ENCODE assay signal across 20 mouse cellular contexts in genomic region chr6:97346932-97347331, GRCm38 (mm10).
DNase-seq lines count a peak whose midpoint lies in the region; ATAC-seq and TF ChIP-seq lines count a peak whose summit lies in the region.
"Had no signal": no experiment of that assay in that cellular context is flagged by ENCODE, and none has a peak within 500 bp of the region (broad histone marks: within the 10 kb centered on the region; RNA-seq: fewer than 3 reads in every experiment).

No protein-coding gene starts in this region.

- no peaks in the 10 kb centered on the region for H3K9me3 ChIP-seq in heart, postnatal 0 days (replicated peaks; ENCODE audit: control insufficient read depth, low read length)
- H3K9me3 ChIP-seq in liver, embryonic 12.5 days (replicated peaks) = no peaks in the 10 kb centered on the region
- H3K9me3 ChIP-seq in intestine, postnatal 0 days (ENCODE audit: control insufficient read depth) = no peaks in the 10 kb centered on the region
- H3K9me3 ChIP-seq in stomach, postnatal 0 days (ENCODE audit: control insufficient read depth, low read length) = no peaks in the 10 kb centered on the region
- no peaks in the 10 kb centered on the region for H3K9me3 ChIP-seq in midbrain, embryonic 11.5 days (ENCODE audit: control insufficient read depth, low read length)
- H3K9me3 ChIP-seq: embryonic facial prominence, embryonic 10.5 days; hindbrain, embryonic 15.5 days; lung, embryonic 15.5 days; neural tube, embryonic 13.5 days had no signal

- H3K4me1 ChIP-seq in heart, postnatal 0 days (ENCODE audit: control insufficient read depth, insufficient read depth) = peaks cover 19% of the 10 kb centered on the region
- H3K4me1 ChIP-seq in liver, adult 2 months (ENCODE audit: control insufficient read depth, insufficient read depth, low read length) = peaks cover 23% of the 10 kb centered on the region
- peaks cover 26% of the 10 kb centered on the region for H3K4me1 ChIP-seq in liver, embryonic 12.5 days
- 0 out of 2 replicates have a peak, but pooled peaks cover 8% of the 10 kb centered on the region for H3K4me1 ChIP-seq in intestine, postnatal 0 days (replicated peaks; ENCODE audit: control insufficient read depth, insufficient read depth, low read length)
- peaks cover 6% of the 10 kb centered on the region; the same call in 1 of the 2 replicates for H3K4me1 ChIP-seq in stomach, postnatal 0 days (replicated peaks; ENCODE audit: control insufficient read depth, insufficient read depth)
- peaks cover 12% of the 10 kb centered on the region for H3K4me1 ChIP-seq in midbrain, embryonic 11.5 days (ENCODE audit: control insufficient read depth, insufficient read depth, low read length)
- H3K4me1 ChIP-seq: hindbrain, embryonic 15.5 days had no signal

- 68% methylated on average over 1 of the region's 1 CpGs for WGBS in heart, postnatal 0 days
- 77% methylated on average over 1 of the region's 1 CpGs for WGBS in liver, adult 2 months
- 73% methylated on average over 1 of the region's 1 CpGs for WGBS in liver, embryonic 12.5 days (ENCODE audit: insufficient replicate concordance)
- 55% methylated on average over 1 of the region's 1 CpGs for WGBS in intestine, postnatal 0 days
- WGBS in stomach, postnatal 0 days = 92% methylated on average over 1 of the region's 1 CpGs
- 95% methylated on average over 1 of the region's 1 CpGs for WGBS in midbrain, embryonic 11.5 days

- no peak for TF ChIP-seq EP300 in heart, postnatal 0 days (IDR thresholded peaks at IDR 0.05; ENCODE audit: low read depth)
- no peak for TF ChIP-seq EP300 in stomach, postnatal 0 days (optimal IDR thresholded peaks at IDR 0.05)

- peaks cover 8% of the 10 kb centered on the region; the same call in 1 of the 2 replicates for H3K79me2 ChIP-seq in liver, adult 2 months (ENCODE audit: control insufficient read depth, insufficient read depth, low read length)

- DNase-seq in heart, postnatal 0 days (ENCODE audit: low spot score) = no peak
- no peak for DNase-seq in heart, postnatal 10 days
- peak; percentile 68 for DNase-seq in liver, adult 2 months (ENCODE audit: extremely low read depth, low read depth, low spot score)
- no peak for DNase-seq in stomach, postnatal 0 days (ENCODE audit: low spot score)
- DNase-seq in midbrain, embryonic 11.5 days (ENCODE audit: low spot score, missing footprints) = no peak
- DNase-seq: cerebellum, adult 8-10 months; gastrocnemius, postnatal 10 days; left cerebral cortex, postnatal 4 days; midbrain, embryonic 14.5 days; right cerebral cortex, adult 18-20 months had no signal

- no peak for TF ChIP-seq POLR2A in liver, adult 2 months (IDR thresholded peaks at IDR 0.05; ENCODE audit: extremely low read depth, insufficient read depth, low read length)

- H3K27me3 ChIP-seq in heart, postnatal 0 days (ENCODE audit: control insufficient read depth, insufficient read depth, low read length) = no peaks in the 10 kb centered on the region
- H3K27me3 ChIP-seq in liver, adult 2 months (ENCODE audit: control insufficient read depth, insufficient read depth, low read length) = no peaks in the 10 kb centered on the region
- H3K27me3 ChIP-seq in liver, embryonic 12.5 days (replicated peaks) = no peaks in the 10 kb centered on the region
- no peaks in the 10 kb centered on the region for H3K27me3 ChIP-seq in intestine, postnatal 0 days (replicated peaks; ENCODE audit: control insufficient read depth, insufficient read depth, low read length)
- H3K27me3 ChIP-seq in stomach, postnatal 0 days (ENCODE audit: control insufficient read depth, insufficient read depth, low read length) = no peaks in the 10 kb centered on the region
- no peaks in the 10 kb centered on the region; the same call in none of the 2 replicates for H3K27me3 ChIP-seq in midbrain, embryonic 11.5 days (ENCODE audit: control insufficient read depth, insufficient read depth, low read length)
- H3K27me3 ChIP-seq: hindbrain, embryonic 15.5 days; lung, embryonic 15.5 days; neural tube, embryonic 13.5 days had no signal

- H3K4me3 ChIP-seq in heart, postnatal 0 days (ENCODE audit: low read depth, low read length) = no peak overlapping the region
- no peak overlapping the region for H3K4me3 ChIP-seq in liver, adult 2 months (ENCODE audit: insufficient read depth, low read depth, low read length)
- no peak overlapping the region for H3K4me3 ChIP-seq in liver, embryonic 12.5 days
- H3K4me3 ChIP-seq in intestine, postnatal 0 days (ENCODE audit: low read depth, low read length) = no peak overlapping the region
- H3K4me3 ChIP-seq in stomach, postnatal 0 days (ENCODE audit: low read depth, low read length) = no peak overlapping the region
- no peak overlapping the region for H3K4me3 ChIP-seq in midbrain, embryonic 11.5 days (ENCODE audit: low read depth, low read length)
- H3K4me3 ChIP-seq: embryonic facial prominence, embryonic 10.5 days; hindbrain, embryonic 15.5 days; left cerebral cortex, adult 2 months; lung, embryonic 15.5 days; neural tube, embryonic 13.5 days had no signal

- no peak overlapping the region for H3K9ac ChIP-seq in heart, postnatal 0 days (replicated peaks; ENCODE audit: low read depth, low read length)
- no peak overlapping the region for H3K9ac ChIP-seq in liver, adult 2 months (ENCODE audit: low read depth, low read length)
- no peak overlapping the region for H3K9ac ChIP-seq in liver, embryonic 12.5 days
- no peak overlapping the region for H3K9ac ChIP-seq in intestine, postnatal 0 days (ENCODE audit: low read depth, low read length)
- H3K9ac ChIP-seq in stomach, postnatal 0 days (ENCODE audit: low read length) = no peak overlapping the region
- no peak overlapping the region for H3K9ac ChIP-seq in midbrain, embryonic 11.5 days (ENCODE audit: low read length)
- H3K9ac ChIP-seq: hindbrain, embryonic 15.5 days; lung, embryonic 15.5 days; neural tube, embryonic 13.5 days had no signal

- H3K4me2 ChIP-seq in heart, postnatal 0 days (ENCODE audit: low read depth, low read length) = no peak overlapping the region
- no peak overlapping the region for H3K4me2 ChIP-seq in liver, embryonic 12.5 days
- H3K4me2 ChIP-seq in intestine, postnatal 0 days (replicated peaks; ENCODE audit: low read depth) = no peak overlapping the region
- H3K4me2 ChIP-seq in stomach, postnatal 0 days (replicated peaks; ENCODE audit: low read depth) = no peak overlapping the region
- no peak overlapping the region for H3K4me2 ChIP-seq in midbrain, embryonic 11.5 days
- H3K4me2 ChIP-seq: hindbrain, embryonic 15.5 days; liver, embryonic 11.5 days; lung, embryonic 15.5 days; neural tube, embryonic 13.5 days had no signal

- 0 out of 2 replicates have a peak overlapping the region, but pooled peaks have one; percentile 14 for H3K27ac ChIP-seq in heart, postnatal 0 days (ENCODE audit: low read depth)
- peak overlapping the region; percentile 73 for H3K27ac ChIP-seq in liver, adult 2 months (replicated peaks; ENCODE audit: insufficient read depth, low read depth, low read length)
- no peak overlapping the region for H3K27ac ChIP-seq in liver, embryonic 12.5 days
- H3K27ac ChIP-seq in intestine, postnatal 0 days (ENCODE audit: low read depth, low read length) = peak overlapping the region; percentile 60
- peak overlapping the region; percentile 61 for H3K27ac ChIP-seq in stomach, postnatal 0 days (replicated peaks)
- H3K27ac ChIP-seq in midbrain, embryonic 11.5 days (ENCODE audit: low read depth, low read length) = no peak overlapping the region
- H3K27ac ChIP-seq: embryonic facial prominence, embryonic 10.5 days; hindbrain, embryonic 15.5 days; kidney, postnatal 0 days; left cerebral cortex, adult 2 months; lung, embryonic 15.5 days; macrophage; neural tube, embryonic 13.5 days had no signal

- intact Hi-C loops in heart, postnatal 10 days (cut with DNase I) = loop anchor here (5.0 kb wide), 1 partner anchor 70 kb away; no protein-coding TSS in a partner anchor

- TF ChIP-seq CTCF in heart, postnatal 0 days (IDR thresholded peaks at IDR 0.05; ENCODE audit: low read depth) = no peak
- TF ChIP-seq CTCF in liver, adult 2 months (IDR thresholded peaks at IDR 0.05; ENCODE audit: low read depth, low read length) = no peak
- TF ChIP-seq CTCF in intestine, postnatal 0 days (IDR thresholded peaks at IDR 0.05; ENCODE audit: low read depth) = no peak
- no peak for TF ChIP-seq CTCF in stomach, postnatal 0 days (IDR thresholded peaks at IDR 0.05; ENCODE audit: low read depth)

- ATAC-seq in heart, postnatal 0 days (ENCODE audit: insufficient read depth, low read depth) = no peak
- no peak for ATAC-seq in liver, embryonic 12.5 days
- ATAC-seq in intestine, postnatal 0 days = peak; percentile 78
- ATAC-seq in stomach, postnatal 0 days (ENCODE audit: low FRiP score, low TSS enrichment) = no peak
- no peak for ATAC-seq in midbrain, embryonic 11.5 days (ENCODE audit: low FRiP score)

- no peaks in the 10 kb centered on the region for H3K36me3 ChIP-seq in heart, postnatal 0 days (replicated peaks; ENCODE audit: control insufficient read depth, insufficient read depth, low read length)
- peaks cover 2% of the 10 kb centered on the region; the same call in 1 of the 2 replicates for H3K36me3 ChIP-seq in liver, adult 2 months (ENCODE audit: control insufficient read depth, insufficient read depth, low read length)
- no peaks in the 10 kb centered on the region for H3K36me3 ChIP-seq in liver, embryonic 12.5 days
- H3K36me3 ChIP-seq in intestine, postnatal 0 days (ENCODE audit: control insufficient read depth, insufficient read depth) = no peaks in the 10 kb centered on the region
- no peaks in the 10 kb centered on the region for H3K36me3 ChIP-seq in stomach, postnatal 0 days (ENCODE audit: control insufficient read depth, insufficient read depth, low read length)
- no peaks in the 10 kb centered on the region for H3K36me3 ChIP-seq in midbrain, embryonic 11.5 days (ENCODE audit: control insufficient read depth, insufficient read depth, low read length)
- H3K36me3 ChIP-seq: hindbrain, embryonic 15.5 days; lung, embryonic 15.5 days had no signal

Comparison
In these comparisons a context has a peak if more than half of its experiments do, and no peak if none do; other contexts are left out.
1. H3K27ac ChIP-seq: peak in heart, postnatal 0 days (single experiment), liver, adult 2 months (single experiment), intestine, postnatal 0 days (single experiment) and stomach, postnatal 0 days (single experiment); none in liver, embryonic 12.5 days (single experiment) and midbrain, embryonic 11.5 days (single experiment).